Mouse (Mus musculus): ENCODE results near the gene Coro7. TPM values are rescaled to one million over a fixed set of nuclear protein-coding genes. Genes with fewer than 3 reads are reported as not detected.
"Not testable (repeated sequence)": the region's sequence is repeated elsewhere in the genome, so short reads cannot be mapped to it uniquely, and the experiment has no call there.

Gene Coro7
- total RNA-seq, 2 experiments from 2014 or later, result 9.6 to 14.6 TPM

DNA sequence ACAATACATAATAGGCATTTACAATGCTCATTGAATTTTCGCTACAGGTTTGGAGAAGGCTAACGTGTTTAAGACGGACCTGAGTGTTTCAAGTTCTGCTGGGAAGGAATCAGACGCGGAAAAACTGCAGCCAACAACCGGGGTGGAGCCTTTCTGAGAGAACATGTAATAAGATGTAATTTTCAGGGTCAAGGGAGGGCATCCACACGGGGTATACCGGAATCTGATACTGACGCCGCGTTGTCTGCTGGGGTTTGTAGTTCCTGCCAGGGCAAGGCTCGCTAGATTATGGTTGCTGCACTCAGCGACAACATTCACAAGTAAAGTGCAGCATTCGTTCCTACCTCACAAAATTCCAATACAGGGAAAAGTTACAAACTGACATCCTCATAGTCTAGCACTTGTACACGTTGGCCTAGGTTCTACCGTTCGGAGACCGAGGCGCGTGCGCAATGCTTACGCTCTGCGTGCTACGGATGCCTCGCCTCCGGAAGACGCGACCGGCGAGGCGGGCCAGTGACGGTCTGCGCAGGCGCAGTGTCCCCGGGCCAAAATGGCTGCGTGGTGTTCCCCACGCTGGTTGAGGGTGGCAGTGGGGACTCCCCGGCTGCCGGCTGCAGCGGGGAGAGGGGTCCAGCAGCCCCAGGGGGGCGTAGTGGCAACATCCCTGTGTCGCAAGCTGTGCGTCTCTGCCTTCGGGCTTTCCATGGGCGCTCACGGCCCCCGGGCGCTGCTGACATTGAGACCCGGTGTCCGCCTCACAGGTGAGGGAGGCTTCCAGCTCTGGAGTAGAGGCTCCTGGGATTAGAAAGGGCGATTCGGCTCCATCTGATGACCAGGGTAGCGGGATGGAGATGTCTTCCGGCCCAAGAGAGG lies 4.2 kb upstream of the Coro7 start:
- ATAC-seq (replicated peaks; ENCODE audit: low FRiP score, poor library complexity, severe bottlenecking), result peak; percentile 86

DNA sequence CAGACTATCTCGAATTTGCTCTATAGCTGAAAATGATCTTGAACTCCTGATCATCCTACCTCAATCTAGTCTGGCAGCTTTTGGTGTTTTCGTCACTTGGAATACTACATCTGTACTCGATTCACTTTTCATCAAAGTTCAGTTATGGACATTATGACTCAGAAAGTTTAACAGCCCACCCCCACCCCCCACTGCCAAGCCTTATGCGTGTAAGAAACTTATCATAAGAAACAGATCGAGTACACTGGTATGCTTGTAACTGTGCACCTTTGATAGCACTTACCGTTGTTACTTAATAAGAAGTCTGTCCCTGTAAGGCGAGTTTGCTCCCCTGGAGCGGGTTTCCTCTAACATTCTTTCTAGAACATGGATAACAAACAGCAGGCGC lies 3.6 kb upstream of the Coro7 start:
- ATAC-seq (replicated peaks; ENCODE audit: low FRiP score, poor library complexity, severe bottlenecking), result no peak

DNA sequence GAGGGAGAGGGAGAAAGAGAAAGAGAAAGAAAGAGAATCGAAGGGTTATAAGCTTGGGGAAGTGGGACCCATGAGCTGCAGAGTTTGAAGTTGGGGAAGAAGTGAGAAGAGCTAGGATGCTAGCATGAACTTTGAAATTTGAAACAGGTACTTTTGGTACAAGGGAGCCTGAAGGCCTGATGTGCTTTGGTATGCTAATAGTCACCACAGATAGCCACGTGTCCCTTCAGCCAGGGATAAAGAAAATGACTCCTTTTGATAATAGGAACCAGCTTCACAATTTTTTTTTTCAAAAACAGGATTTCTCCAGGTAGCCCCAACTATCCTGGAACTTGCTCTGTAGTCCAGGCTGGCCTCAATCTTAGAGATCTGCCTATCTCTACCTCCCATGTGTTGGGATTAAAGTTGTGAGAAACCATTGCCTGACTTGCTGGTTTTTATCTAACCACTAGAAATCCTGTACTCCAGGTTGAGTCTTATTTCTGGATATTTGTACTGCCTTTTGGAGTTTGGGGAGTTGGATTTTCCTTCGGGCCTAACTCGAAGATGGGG lies 3.1 kb upstream of the Coro7 start:
- ATAC-seq (replicated peaks; ENCODE audit: low FRiP score, poor library complexity, severe bottlenecking), result no peak

DNA sequence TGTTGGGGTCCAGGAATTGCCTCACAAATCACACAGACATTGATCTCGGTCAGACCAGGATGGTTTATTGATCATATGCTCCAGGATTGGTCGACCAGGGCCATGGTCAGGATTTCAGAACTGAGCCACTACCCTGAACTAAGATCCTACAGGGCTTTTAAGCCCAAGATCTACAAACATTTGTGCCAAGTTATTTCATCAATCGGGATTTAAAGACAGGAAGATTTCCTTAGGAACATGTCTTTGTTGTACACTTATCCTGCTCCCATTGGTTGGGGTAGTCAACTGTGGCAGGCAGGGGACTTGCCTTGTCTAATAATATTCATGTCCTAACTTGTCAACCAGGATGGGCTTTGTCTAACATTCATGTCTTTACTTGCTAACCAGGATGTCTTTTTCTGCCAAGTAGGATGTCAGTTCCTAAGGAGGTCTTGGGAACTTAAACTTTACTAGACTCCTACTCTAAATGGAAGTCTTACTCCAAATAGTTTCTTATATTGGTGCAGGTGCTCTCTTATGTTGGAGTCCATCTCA lies 1.4 kb upstream of the Coro7 start:
- not testable (repeated sequence) for ATAC-seq (replicated peaks; ENCODE audit: low FRiP score, poor library complexity, severe bottlenecking)

DNA sequence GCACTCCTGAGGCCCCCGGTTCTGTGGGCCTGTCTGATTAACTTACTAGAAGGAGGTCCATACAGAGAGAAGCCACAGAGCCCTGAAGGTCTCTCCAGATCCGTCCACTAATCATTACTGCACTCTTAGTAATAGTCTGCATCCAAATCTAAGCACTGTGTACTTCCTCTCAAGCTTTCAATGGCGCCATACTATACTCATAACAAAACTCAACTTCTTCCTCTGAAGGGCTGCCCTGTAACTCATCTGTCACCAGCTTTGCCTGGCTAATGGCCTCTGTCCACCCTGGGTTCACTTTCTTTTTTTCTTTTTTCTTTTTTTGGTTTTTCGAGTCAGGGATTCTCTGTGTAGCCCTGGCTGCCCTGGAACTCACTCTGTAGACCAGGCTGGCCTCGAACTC lies 1.5 kb downstream of the Coro7 start:
- no peak for ATAC-seq (replicated peaks; ENCODE audit: low FRiP score, poor library complexity, severe bottlenecking)

DNA sequence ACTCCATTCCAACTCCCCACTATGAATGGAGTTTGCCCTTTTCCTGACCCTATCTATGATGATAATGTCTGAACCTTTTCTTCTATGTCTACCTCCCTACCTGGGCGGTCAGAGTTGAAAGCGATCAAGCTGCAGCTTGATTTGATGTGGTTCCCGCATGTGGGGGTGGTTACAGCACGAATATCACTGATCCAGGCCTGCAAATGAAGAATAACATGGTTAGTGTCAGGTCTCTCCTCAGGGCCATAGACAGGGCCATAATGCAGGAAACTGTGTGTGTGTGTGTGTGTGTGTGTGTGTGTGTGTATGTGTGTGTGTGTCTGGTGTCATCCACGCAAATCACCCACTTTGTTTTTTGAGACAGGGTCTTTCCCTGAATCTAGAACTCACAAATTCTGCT lies 2.7 kb downstream of the Coro7 start:
- ATAC-seq (replicated peaks; ENCODE audit: low FRiP score, poor library complexity, severe bottlenecking), result no peak

DNA sequence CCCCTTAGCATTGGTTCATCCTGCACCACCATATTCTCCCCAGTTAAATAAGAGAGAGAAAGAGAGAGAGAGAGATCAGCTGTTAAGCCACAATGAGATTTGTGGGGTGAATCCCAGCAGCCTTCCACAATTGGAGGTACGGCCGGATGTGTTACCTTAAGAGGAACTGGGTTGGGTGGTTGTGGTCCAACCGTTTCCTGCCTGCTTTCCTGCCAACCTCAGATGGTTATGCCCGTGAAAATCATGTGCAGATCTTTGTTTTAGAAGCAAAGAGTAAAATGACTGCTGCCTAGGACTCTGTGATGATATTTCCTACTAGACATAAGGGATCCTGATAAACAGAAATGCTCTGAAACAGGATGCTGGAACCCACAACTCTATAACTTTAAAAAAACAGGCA lies 5.5 kb downstream of the Coro7 start:
- no peak for ATAC-seq (replicated peaks; ENCODE audit: low FRiP score, poor library complexity, severe bottlenecking)

DNA sequence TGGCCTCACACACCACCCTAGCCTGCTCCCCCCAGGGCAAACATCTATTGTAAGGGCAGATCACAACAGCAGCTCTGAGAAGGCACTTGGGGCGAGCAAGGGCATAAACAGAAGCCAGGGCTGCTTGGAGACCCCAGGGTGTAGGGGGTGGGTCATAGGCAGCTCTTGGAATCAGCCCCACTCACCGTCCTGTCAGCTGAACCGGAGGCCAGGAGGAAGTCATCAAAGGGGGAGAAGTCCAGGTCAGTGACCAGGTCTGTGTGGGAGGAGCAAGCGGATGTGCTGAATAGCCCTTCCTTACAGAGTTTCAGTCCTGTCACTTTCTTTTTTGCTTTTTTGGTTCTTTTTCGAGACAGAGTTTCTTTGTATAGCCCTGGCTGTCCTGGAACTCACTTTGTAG lies 9.3 kb downstream of the Coro7 start:
- no peak for ATAC-seq (replicated peaks; ENCODE audit: low FRiP score, poor library complexity, severe bottlenecking)

DNA sequence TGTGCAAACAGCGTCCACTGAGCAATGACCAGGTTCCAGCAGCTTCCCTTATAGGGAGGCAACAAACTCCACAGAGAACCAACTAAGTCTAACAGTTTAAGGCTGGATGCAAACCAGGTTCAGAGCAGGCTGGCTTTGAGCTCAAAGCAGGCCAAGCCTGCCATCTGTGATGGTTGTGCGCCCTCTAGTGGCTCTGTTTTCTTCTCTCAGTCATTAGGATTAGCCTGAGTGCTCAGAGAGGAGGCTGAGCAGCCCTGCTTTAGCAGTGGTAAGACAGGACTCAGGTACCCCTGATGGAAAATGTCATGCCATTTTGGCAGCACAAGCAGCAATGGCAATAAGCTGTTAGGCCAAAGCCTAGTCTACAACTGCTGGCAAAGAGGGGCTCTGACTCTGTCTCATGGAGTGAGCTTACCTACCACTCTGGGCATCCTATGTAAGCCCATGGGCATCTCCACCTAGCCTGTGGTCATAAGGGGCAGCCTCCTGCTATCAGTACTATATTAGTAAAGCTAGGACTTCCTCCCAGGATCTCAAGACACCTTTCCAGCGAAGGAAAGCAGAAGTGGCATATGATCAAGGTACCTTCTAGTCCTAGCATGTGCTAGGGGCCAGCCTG lies 12.3 kb downstream of the Coro7 start:
- ATAC-seq (replicated peaks; ENCODE audit: low FRiP score, poor library complexity, severe bottlenecking), result peak; percentile 92

DNA sequence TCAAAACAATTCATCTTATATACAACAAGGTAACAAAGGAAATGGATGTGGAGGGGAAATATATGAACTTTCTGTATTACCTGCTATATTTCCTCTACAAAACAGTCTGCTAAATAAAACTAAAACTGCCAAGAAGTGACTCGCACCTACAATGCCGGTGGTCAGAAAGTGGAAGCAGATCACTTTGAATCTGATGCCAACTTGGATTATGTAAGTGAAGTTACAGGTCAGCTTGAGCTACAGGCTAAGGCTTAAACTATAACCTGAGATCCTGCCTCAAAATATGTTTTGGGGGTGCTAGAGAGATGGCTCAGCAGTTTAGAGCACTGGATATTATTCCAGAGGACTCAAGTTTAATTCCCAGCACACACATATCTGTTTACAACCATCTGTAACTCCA lies 13.9 kb downstream of the Coro7 start:
- no peak for ATAC-seq (replicated peaks; ENCODE audit: low FRiP score, poor library complexity, severe bottlenecking)

DNA sequence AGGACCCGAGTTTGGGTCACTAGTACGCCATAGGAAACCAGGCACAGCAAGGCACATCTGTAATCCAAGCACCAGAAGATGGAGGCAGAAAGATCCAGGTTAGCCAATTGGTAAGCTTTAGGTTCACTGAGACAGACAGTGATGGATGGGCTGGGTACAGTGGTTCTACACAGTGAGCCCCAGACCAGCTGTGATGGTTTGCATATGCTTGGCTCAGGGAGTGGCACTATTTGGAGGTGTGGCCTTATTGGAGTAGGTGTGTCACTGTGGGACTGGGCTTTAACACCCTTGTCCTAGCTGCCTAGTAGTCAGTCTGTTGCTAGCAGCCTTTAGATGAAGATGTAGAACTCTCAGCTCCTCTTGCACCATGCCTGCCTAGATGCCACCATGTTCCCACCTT lies 15.8 kb downstream of the Coro7 start:
- ATAC-seq (replicated peaks; ENCODE audit: low FRiP score, poor library complexity, severe bottlenecking), result no peak

DNA sequence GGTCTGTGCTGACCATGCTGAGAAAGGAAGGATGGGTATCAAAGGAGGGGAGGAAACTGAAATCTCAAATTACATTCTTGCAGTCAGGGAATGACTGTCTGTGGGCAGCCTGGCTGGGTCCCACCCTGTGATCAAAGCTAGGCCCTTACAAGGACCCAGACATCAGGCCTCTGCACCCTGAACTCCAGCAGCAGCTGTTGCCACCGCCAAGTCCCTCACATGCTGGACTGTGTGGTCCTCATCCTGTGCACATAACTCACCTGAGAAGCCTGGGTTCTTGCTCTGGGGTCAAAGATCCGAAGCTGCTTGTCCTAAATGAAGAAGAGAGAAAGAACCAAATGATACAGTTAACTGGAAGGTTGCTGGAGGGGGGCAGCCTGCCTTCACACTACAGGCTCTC lies 18.0 kb downstream of the Coro7 start:
- no peak for ATAC-seq (replicated peaks; ENCODE audit: low FRiP score, poor library complexity, severe bottlenecking)

DNA sequence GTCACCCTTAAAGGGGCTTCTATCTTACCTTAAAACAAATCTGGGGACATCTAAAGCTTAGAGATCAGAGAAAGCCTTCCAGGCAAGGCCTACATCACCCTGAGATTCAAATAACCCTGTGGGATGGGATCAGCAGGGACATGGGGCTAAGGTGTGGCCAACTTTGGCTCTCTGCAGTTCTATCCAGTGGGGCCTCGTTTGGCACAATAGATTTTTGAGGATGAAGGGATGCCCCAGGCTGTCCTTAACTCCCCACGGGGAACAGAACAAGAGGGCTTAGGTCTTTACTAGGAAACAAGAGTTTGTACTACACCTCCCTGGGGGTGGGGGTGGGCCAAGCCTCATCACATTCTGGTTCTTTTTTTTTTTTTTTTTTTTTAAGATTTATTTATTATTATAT lies 20.3 kb downstream of the Coro7 start:
- no peak for ATAC-seq (replicated peaks; ENCODE audit: low FRiP score, poor library complexity, severe bottlenecking)

DNA sequence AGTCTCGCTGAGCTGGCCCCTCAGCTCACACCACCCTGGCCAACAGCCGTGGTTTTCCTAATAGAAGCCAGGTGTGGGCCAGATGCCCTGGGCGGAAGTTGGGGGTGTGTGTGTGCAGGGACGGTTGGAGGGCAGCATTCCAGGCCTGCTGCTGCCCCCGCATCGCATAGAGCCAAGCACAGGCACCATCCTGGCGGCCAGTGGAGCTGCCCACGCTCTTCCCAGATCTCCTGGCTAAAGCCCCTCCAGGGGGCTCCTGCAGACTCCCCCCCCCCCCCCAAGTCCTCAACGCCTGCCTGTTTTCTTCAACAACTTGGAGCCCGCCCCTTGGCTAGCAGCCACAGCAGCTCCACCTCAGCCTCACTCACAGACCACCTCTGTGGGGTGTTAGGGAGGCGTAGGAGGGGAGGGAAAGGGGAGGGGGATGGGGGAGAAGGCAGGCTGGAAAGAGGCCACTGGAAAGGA lies 20.8 kb downstream of the Coro7 start:
- ATAC-seq (replicated peaks; ENCODE audit: low FRiP score, poor library complexity, severe bottlenecking), result no peak

DNA sequence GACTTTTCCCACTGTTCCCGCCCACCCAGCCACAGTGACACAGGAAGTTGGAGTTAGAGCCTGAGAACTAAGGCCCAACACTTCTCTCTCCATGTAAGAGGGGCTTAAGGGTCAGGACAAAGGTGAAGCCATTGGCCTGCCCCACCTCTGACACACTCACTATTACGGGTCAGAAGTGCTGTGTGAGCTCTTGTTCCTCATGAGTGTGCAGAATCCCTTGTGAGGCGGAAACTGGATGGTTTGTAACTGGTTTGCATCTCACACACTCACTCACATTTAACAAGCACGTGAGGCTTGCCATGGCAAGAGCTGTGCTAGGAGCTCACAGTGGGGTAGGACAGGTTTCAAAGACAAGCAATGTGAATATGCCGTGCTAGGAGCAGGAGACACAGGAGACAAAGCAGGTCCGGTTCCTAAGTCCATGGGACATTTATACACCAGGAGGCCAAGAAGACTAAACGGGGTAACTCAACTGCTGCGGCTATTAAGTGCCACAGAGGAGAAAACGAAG lies 23.0 kb downstream of the Coro7 start:
- ATAC-seq (replicated peaks; ENCODE audit: low FRiP score, poor library complexity, severe bottlenecking), result no peak

DNA sequence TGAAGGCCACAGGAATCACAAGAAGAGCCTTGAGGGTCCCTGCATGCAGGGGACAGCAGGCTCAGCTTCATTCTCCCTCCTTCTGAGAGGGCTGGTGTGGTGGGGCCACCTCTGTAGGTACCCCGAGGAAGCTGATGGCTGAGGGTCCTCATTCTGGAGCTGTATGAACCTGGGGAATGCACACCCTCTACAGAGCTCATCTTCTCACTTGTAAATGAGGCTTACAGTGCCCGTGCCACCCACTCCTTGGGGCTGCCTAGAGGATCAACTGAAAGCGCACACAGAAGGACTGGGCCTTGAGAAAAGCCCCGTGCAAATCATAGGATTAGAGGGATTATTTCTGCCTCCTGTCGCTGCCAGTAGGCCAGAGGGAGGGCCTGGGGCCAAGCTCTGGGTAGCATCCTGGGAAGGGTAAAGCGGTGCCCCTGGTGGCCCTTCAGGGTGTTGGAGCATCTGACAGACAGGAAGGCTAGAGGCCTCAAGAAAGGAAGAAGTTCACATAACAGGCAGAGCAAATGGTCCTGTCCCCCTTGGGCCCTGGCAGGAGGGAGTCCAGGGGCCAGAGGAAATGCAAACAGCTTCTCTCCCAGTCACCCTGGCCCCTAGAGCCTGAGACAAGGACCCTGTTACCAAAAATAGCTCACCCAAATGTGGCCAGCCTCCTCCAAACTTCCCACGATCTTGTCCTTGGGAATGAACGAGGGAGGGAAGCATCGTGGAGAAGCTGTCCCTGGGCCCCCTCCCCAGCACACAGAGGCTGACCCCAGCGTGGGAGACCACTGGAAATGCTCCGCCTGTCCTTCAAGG lies 23.6 kb downstream of the Coro7 start:
- ATAC-seq (replicated peaks; ENCODE audit: low FRiP score, poor library complexity, severe bottlenecking), result no peak

DNA sequence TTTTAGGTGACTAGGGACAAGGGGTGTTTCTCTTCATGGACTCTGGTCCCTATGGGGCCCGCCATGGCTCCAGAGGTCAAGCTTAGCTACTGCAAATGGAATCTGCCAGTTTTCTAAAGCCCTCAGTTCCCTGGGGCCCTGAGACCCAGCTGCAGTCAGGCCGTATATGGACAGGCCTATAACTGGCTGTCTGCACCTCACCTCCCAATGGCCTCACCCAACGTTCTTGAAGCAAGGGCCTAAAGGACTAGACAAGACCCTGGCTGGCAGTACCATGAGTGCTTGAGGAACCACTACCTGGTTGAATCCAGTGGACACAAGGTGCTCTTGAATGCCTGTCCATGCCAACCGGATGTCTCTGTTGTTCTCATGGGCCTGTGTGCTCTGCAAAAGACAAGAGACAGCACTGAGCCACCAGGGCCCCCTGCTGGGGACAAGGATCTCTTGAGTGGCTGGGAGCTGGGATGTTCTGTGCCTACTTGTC lies 24.3 kb downstream of the Coro7 start:
- ATAC-seq (replicated peaks; ENCODE audit: low FRiP score, poor library complexity, severe bottlenecking), result no peak

DNA sequence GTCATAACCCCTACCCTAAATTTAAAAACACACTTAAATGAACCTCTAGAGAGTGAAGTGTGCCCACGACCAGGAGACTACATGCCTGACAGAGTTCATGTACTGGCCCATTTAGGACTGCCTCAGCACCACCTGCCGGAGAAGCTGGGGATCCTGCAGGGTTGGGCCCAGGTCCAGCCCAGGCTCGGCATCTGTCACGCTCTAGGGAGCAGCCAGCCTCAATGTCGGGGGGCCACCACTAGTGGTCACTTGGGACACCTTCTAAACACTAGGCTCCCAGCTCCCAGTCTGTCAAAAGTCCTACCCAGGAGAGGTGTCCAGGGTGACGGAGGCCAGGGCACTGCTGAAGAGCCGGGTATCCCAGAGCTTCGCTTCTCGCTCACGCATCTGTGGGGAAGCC lies 24.9 kb downstream of the Coro7 start:
- ATAC-seq (replicated peaks; ENCODE audit: low FRiP score, poor library complexity, severe bottlenecking), result no peak

DNA sequence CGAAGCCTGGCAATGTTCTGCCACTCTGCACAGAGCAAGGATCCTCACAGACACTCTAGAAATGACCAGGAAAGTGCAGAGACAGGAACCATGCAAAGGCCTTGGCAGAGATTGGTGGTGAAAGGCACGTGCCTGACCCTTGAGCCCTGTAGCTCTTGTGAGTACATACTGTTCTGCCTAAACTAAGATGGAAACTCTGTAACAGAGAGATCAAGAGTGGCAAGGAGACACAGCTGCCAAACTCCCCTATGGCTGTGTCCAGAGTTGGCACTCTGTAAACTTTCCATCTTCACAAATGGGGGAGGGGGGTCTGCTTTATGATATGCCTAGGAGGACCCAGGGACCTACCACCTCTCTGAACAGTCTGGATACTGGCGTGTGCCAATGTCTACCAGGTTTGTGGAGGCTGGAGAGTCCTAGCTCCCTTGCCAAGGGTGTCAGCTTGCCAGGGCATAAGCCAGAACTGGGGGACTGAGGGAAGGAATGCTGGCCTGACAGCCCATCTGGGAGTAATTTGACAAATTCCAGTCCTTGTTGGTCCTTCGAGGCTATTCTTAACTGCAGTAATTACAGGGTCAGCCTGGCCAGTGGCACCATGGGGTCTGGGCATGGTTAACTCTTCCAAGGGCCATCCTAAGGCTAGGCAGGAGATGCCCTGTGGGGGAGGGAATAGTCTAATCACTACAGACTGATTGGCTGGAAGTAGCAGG lies 26.7 kb downstream of the Coro7 start:
- no peak for ATAC-seq (replicated peaks; ENCODE audit: low FRiP score, poor library complexity, severe bottlenecking)

Data from erythroblast, adult 5-6 weeks (primary cell).